Mouse (Mus musculus) CH12.LX (cell line): Measurements from ENCODE around the gene Pms2. TPM values are rescaled to one million over a fixed set of nuclear protein-coding genes. Genes with fewer than 3 reads are reported as not detected.
A peak's percentile ranks its signal among the peaks of the same experiment; 100 is the strongest.

Experiments used
- DNase-seq: peaks from one replicate; pipeline ENCODE4 v3.0.0-alpha.2; 2013; ENCODE audit errors: extremely low read depth
- H3K27ac ChIP-seq: 2 replicates; pipeline ENCODE4 v1.5.1; 2012; ENCODE audit warnings: low read depth, mild to moderate bottlenecking, control low read depth, moderate library complexity; ENCODE audit not compliant: insufficient read depth
- H3K27me3 ChIP-seq: replicated peaks from 2 replicates; pipeline ENCODE3; 2012; ENCODE audit warnings: inconsistent platforms
- H3K36me3 ChIP-seq, 2 experiments: replicated peaks in 1 of 2; 2 replicates each; pipeline versions ENCODE3 to v1.6.1; 2012; ENCODE audit warnings: inconsistent platforms in 1 of 2, low read length in 1 of 2, mild to moderate bottlenecking in 1 of 2, mixed read lengths in 1 of 2, moderate library complexity in 1 of 2; ENCODE audit not compliant: control insufficient read depth in 1 of 2, insufficient read depth in 1 of 2
- H3K4me1 ChIP-seq, 2 experiments: 2 replicates each; pipeline ENCODE4 v1.6.1; 2012; ENCODE audit warnings: inconsistent platforms in 1 of 2, moderate library complexity in 1 of 2; ENCODE audit not compliant: insufficient read depth in 2 of 2, control insufficient read depth in 1 of 2
- H3K4me2 ChIP-seq: 2 replicates; pipeline ENCODE4 v1.6.1; 2012; ENCODE audit warnings: low read depth, mild to moderate bottlenecking, control low read depth; ENCODE audit not compliant: poor library complexity, insufficient read depth, severe bottlenecking
- H3K4me3 ChIP-seq, 3 experiments: fragments of 150-350 bp in 1 of 3; sonication (generic) in 1 of 3; replicated peaks in 1 of 3; 2 replicates each; pipeline versions ENCODE3 to v1.5.1; 2011 to 2012; ENCODE audit warnings: low read depth in 2 of 3, low read length in 2 of 3, mild to moderate bottlenecking in 2 of 3, moderate library complexity in 2 of 3, control low read depth in 1 of 3, improper control_type of control experiment in 1 of 3, inconsistent platforms in 1 of 3, mixed read lengths in 1 of 3; ENCODE audit not compliant: poor library complexity in 1 of 3
- H3K79me2 ChIP-seq: replicated peaks from 2 replicates; pipeline ENCODE4 v1.6.1; 2012; ENCODE audit warnings: mild to moderate bottlenecking, moderate library complexity; ENCODE audit not compliant: control insufficient read depth, poor library complexity, insufficient read depth, severe bottlenecking; ENCODE audit errors: extremely low read depth
- H3K9ac ChIP-seq: 2 replicates; pipeline ENCODE4 v1.6.1; 2012; ENCODE audit warnings: low read depth, mild to moderate bottlenecking, control low read depth, moderate library complexity; ENCODE audit not compliant: insufficient read depth
- H3K9me3 ChIP-seq: replicated peaks from 2 replicates; pipeline ENCODE3; 2012; ENCODE audit warnings: low read length, inconsistent platforms, mixed read lengths
- CHD2 ChIP-seq: IDR thresholded peaks from 2 replicates; pipeline ENCODE4 v1.6.1; 2011; ENCODE audit warnings: low read length, improper control_type of control experiment
- CTCF ChIP-seq, 2 experiments: IDR thresholded peaks in 1 of 2; conservative IDR thresholded peaks in 1 of 2; 2 replicates each; pipeline ENCODE4 v1.5.1; 2011 to 2012; ENCODE audit warnings: low read depth in 2 of 2, low read length in 2 of 2, improper control_type of control experiment in 1 of 2, inconsistent platforms in 1 of 2, mild to moderate bottlenecking in 1 of 2, moderate library complexity in 1 of 2
- EP300 ChIP-seq: IDR thresholded peaks from 2 replicates; pipeline ENCODE4 v1.6.1; 2011; ENCODE audit warnings: low read length, improper control_type of control experiment
- ETS1 ChIP-seq: conservative IDR thresholded peaks from 2 replicates; pipeline ENCODE4 v1.6.1; 2012; ENCODE audit warnings: low read depth, mild to moderate bottlenecking, inconsistent platforms, low read length, improper control_type of control experiment, moderate library complexity
- GABPA ChIP-seq: IDR thresholded peaks from 2 replicates; pipeline ENCODE4 v1.6.1; 2012; ENCODE audit warnings: low read depth, low read length, improper control_type of control experiment, inconsistent platforms; ENCODE audit not compliant: insufficient replicate concordance
- HCFC1 ChIP-seq: IDR thresholded peaks from 2 replicates; pipeline ENCODE4 v1.6.1; 2012; ENCODE audit warnings: low read depth, mild to moderate bottlenecking, inconsistent platforms, low read length, improper control_type of control experiment
- JUN ChIP-seq: IDR thresholded peaks from 2 replicates; pipeline ENCODE4 v1.6.1; 2011; ENCODE audit warnings: low read depth, mild to moderate bottlenecking, low read length, improper control_type of control experiment, moderate library complexity; ENCODE audit not compliant: insufficient read depth
- MAX ChIP-seq: IDR thresholded peaks from 2 replicates; pipeline ENCODE4 v1.6.1; 2011; ENCODE audit warnings: low read length, improper control_type of control experiment
- MAZ ChIP-seq: IDR thresholded peaks from 2 replicates; pipeline ENCODE4 v1.6.1; 2012; ENCODE audit warnings: low read depth, mild to moderate bottlenecking, inconsistent platforms, low read length, improper control_type of control experiment, moderate library complexity
- NELFE ChIP-seq: IDR thresholded peaks from 2 replicates; pipeline ENCODE4 v1.6.1; 2011; ENCODE audit warnings: low read depth, low read length, improper control_type of control experiment
- PAX5 ChIP-seq: IDR thresholded peaks from 2 replicates; pipeline ENCODE4 v1.6.1; 2012; ENCODE audit warnings: low read length, inconsistent platforms, mixed read lengths
- POLR2AphosphoS2 ChIP-seq: IDR thresholded peaks from 2 replicates; pipeline ENCODE4 v1.6.1; 2011; ENCODE audit warnings: low read depth, low read length, improper control_type of control experiment
- RAD21 ChIP-seq: IDR thresholded peaks from 2 replicates; pipeline ENCODE4 v1.6.1; 2011; ENCODE audit warnings: low read depth, mild to moderate bottlenecking, low read length, improper control_type of control experiment, moderate library complexity
- RCOR1 ChIP-seq: conservative IDR thresholded peaks from 2 replicates; pipeline ENCODE4 v1.6.1; 2012; ENCODE audit warnings: low read depth, mild to moderate bottlenecking, inconsistent platforms, low read length, improper control_type of control experiment
- TBP ChIP-seq: conservative IDR thresholded peaks from 2 replicates; pipeline ENCODE4 v1.6.1; 2011; ENCODE audit warnings: low read depth, low read length, improper control_type of control experiment
- TCF12 ChIP-seq: IDR thresholded peaks from 2 replicates; pipeline ENCODE4 v1.6.1; 2014; ENCODE audit warnings: low read depth, mild to moderate bottlenecking, inconsistent platforms, low read length, improper control_type of control experiment
- ZC3H11A ChIP-seq: IDR thresholded peaks from 2 replicates; pipeline ENCODE4 v1.6.1; 2012; ENCODE audit warnings: low read depth, mild to moderate bottlenecking, inconsistent platforms, low read length, improper control_type of control experiment
- ZKSCAN1 ChIP-seq: IDR thresholded peaks from 2 replicates; pipeline ENCODE4 v1.6.1; 2012; ENCODE audit warnings: low read depth, inconsistent platforms, low read length, improper control_type of control experiment, borderline replicate concordance
- ZMIZ1 ChIP-seq: IDR thresholded peaks from 2 replicates; pipeline ENCODE4 v1.6.1; 2012; ENCODE audit warnings: low read depth, mild to moderate bottlenecking, inconsistent platforms, low read length, improper control_type of control experiment
- dilution Hi-C: fragments of 300-500 bp; cut with MboI; formaldehyde crosslinking; loops from 2 replicates; pipeline ENCODE4 v1.14.3; 2020; ENCODE audit warnings: low sequenced_read_pairs; ENCODE audit not compliant: extremely low pct_unique_long_range_greater_than_20kb, extremely low pct_ligation_motif_present
- in situ Hi-C: fragments of 300-500 bp; cut with MboI; formaldehyde crosslinking; loops from 3 replicates; pipeline ENCODE4 v1.14.3; 2019; ENCODE audit warnings: low sequenced_read_pairs, low pct_ligation_motif_present, low pct_unique_long_range_greater_than_20kb, mixed read lengths
- polyA plus RNA-seq: library from polyadenylated mRNA; unstranded; fragments of >175 nt; gene quantifications from 2 replicates; pipeline ENCODE4 v1.2.1, GENCODE M21; 2012; ENCODE audit warnings: low read depth; ENCODE audit not compliant: insufficient read length
- total RNA-seq, 2 experiments: library from RNA; depleted of rRNA; stranded (reverse); fragments of 300-350 nt in 1 of 2; fragments of >200 nt in 1 of 2; gene quantifications; 2 replicates each; pipeline ENCODE4 v1.2.3; 2012 to 2014

Gene Pms2
- total and polyA plus RNA-seq, 3 experiments: 22.2 to 31.8 (median 25.6) TPM

- no peaks in the 10 kb centered on the region for H3K27me3 ChIP-seq
- no peak overlapping the region for H3K9ac ChIP-seq
- peaks cover 34% of the 10 kb centered on the region for H3K79me2 ChIP-seq
- H3K4me1 ChIP-seq: peaks cover 6 to 18% of the 10 kb centered on the region in 2 experiments
- peaks cover 44 to 66% of the 10 kb centered on the region in 2 experiments for H3K36me3 ChIP-seq
- no peak for DNase-seq
- no peak overlapping the region for H3K27ac ChIP-seq
- in situ Hi-C loops: no loop called here
- no peaks in the 10 kb centered on the region for H3K9me3 ChIP-seq
- no peak overlapping the region for H3K4me3 ChIP-seq
- TF ChIP-seq CHD2 (no peak), ZKSCAN1 (no peak)
- H3K4me2 ChIP-seq: no peak overlapping the region
- dilution Hi-C loops: no loop called here
Observed at GRCm38 (mm10) chr5:143906429-143906828, 3.3 kb upstream of the Pms2 start.

DNA sequence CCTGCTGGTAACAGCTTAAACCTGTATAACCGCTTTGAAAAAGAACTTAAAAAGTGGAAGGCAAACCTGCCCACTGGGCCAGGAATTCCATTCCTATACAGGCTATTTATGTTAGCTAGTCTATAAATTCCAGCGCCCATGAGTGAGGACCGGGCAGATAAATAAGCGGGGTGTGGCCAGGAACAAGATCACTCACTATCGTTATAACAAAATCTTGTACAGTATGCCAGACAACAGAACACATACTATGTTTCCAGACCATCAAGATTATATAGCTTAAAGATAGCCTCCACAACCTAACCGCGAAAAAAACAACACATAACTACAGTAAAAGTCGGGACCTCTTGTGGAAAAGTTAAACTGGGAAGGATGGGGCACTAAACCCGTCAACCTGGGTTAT is 838 bp upstream of the Pms2 start:
- TF ChIP-seq MAZ (no peak), EP300 (no peak), MAX (no peak), ETS1 (no peak), GABPA (no peak), RCOR1 (no peak), POLR2AphosphoS2 (no peak)
- no peak overlapping the region for H3K27ac ChIP-seq
- peaks cover 6 to 18% of the 10 kb centered on the region in 2 experiments for H3K4me1 ChIP-seq
- H3K4me2 ChIP-seq: peak overlapping the region; percentile 91
- no peaks in the 10 kb centered on the region for H3K9me3 ChIP-seq
- peaks cover 52% of the 10 kb centered on the region for H3K79me2 ChIP-seq
- no peaks in the 10 kb centered on the region for H3K27me3 ChIP-seq
- H3K4me3 ChIP-seq: peak overlapping the region; percentile 71 to 92 (median 87)
- in situ Hi-C loops: no loop called here
- peaks cover 26 to 62% of the 10 kb centered on the region in 2 experiments for H3K36me3 ChIP-seq
- no peak for DNase-seq
- H3K9ac ChIP-seq: peak overlapping the region; percentile 64
- dilution Hi-C loops: no loop called here

DNA sequence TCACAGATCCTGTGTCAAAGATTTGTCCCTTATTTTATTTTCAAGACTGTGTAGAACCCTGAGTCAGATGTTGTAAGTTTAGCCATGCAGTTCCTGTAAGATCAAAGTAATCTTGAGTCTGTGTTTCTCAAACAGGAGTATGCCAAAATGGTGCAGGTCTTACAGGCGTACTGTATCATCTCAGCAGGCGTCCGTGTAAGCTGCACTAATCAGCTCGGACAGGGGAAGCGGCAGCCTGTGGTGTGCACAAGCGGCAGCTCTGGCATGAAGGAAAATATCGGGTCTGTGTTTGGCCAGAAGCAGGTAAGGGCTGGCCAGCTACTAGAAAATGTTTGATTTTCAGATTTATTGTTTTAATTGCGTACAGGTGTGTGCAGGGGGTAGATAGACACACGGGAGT is 6.5 kb downstream of the Pms2 start:
- no peak for DNase-seq
- Histone ChIP-seq H3K4me2 (no peak overlapping the region), H3K27me3 (no peaks in the 10 kb centered on the region), H3K79me2 (peaks cover 20% of the 10 kb centered on the region), H3K9me3 (no peaks in the 10 kb centered on the region), H3K36me3 (peaks cover 46 to 78% of the 10 kb centered on the region in 2 experiments), H3K4me3 (no peak overlapping the region)
- in situ Hi-C loops: no loop called here
- TF ChIP-seq GABPA (no peak), EP300 (no peak), ZKSCAN1 (no peak), HCFC1 (no peak), TBP (no peak), TCF12 (no peak), ETS1 (no peak), CHD2 (no peak), RAD21 (no peak), PAX5 (no peak), ZMIZ1 (no peak), POLR2AphosphoS2 (no peak), ZC3H11A (no peak), NELFE (no peak), CTCF (conservative IDR thresholded peaks at IDR 0.05 in 1 of 2, IDR thresholded peaks at IDR 0.05 in 1 of 2; ENCODE audit: low read depth in 2 of 2, low read length in 2 of 2) (no peak), JUN (no peak), MAX (no peak)
- TF ChIP-seq, all 38 proteins: peak for 0
- dilution Hi-C loops: no loop called here
- Histone ChIP-seq H3K9ac (no peak overlapping the region), H3K27ac (no peak overlapping the region), H3K4me1 (peaks cover 0 to under 1% of the 10 kb centered on the region in 2 experiments; a peak in 1 of 4 replicates)
